Mouse (Mus musculus) hindbrain, embryonic 14.5 days (tissue): ENCODE data around the gene Iqgap1. TPM values are rescaled to one million over a fixed set of nuclear protein-coding genes. Genes with fewer than 3 reads are reported as not detected.
A peak's percentile ranks its signal among the peaks of the same experiment; 100 is the strongest.

Source experiments
- ATAC-seq: fragments of 200-750 bp; cut with Nextera tagmentation; 2 replicates; pipeline ENCODE4 v1.8.0; 2017; ENCODE audit warnings: moderate number of reproducible peaks, mild to moderate bottlenecking, moderate TSS enrichment, moderate library complexity; ENCODE audit not compliant: low FRiP score
- DNase-seq: peaks from one replicate; pipeline ENCODE4 v3.0.0-alpha.2; 2015; ENCODE audit warnings: low spot score
- H3K27ac ChIP-seq: fragments of 300-500 bp; sonication (generic); 2 replicates; pipeline ENCODE4 v1.5.1; 2014; ENCODE audit warnings: mild to moderate bottlenecking, moderate library complexity
- H3K27me3 ChIP-seq: fragments of 300-500 bp; sonication (generic); 2 replicates; pipeline ENCODE4 v1.6.1; 2014; ENCODE audit warnings: mild to moderate bottlenecking, low read length, mixed read lengths; ENCODE audit not compliant: control insufficient read depth, insufficient read depth
- H3K36me3 ChIP-seq: fragments of 300-500 bp; sonication (generic); replicated peaks from 2 replicates; pipeline ENCODE4 v1.6.1; 2014; ENCODE audit not compliant: control insufficient read depth, insufficient read depth
- H3K4me1 ChIP-seq: fragments of 300-500 bp; sonication (generic); replicated peaks from 2 replicates; pipeline ENCODE4 v1.6.1; 2014; ENCODE audit warnings: antibody characterized with exemption, low read length, mixed read lengths; ENCODE audit not compliant: control insufficient read depth, insufficient read depth
- H3K4me2 ChIP-seq: fragments of 300-500 bp; sonication (generic); replicated peaks from 2 replicates; pipeline ENCODE4 v1.6.1; 2014; ENCODE audit warnings: mild to moderate bottlenecking, moderate library complexity
- H3K4me3 ChIP-seq: fragments of 300-500 bp; sonication (generic); replicated peaks from 2 replicates; pipeline ENCODE4 v1.5.1; 2014; ENCODE audit warnings: mild to moderate bottlenecking, low read length
- H3K9ac ChIP-seq: fragments of 300-500 bp; sonication (generic); 2 replicates; pipeline ENCODE4 v1.6.1; 2014
- H3K9me3 ChIP-seq: fragments of 300-500 bp; sonication (generic); 2 replicates; pipeline ENCODE4 v1.6.1; 2016; ENCODE audit warnings: low read length; ENCODE audit not compliant: control insufficient read depth
- WGBS: fragments of 180-500 bp; shearing (Covaris S2); extraction: QIAGEN DNeasy Blood & Tissue Kit; methylation state at CpG from one replicate; pipeline ENCODE4 v1.1.7; 2014; 5-methylcytosine and 5-hydroxymethylcytosine counted together
- polyA plus RNA-seq: library from polyadenylated mRNA; unstranded; fragments of >200 nt; fragmentation: Nextera tagmentation; extraction: Ambion mirVana; gene quantifications from 2 replicates; pipeline ENCODE4 v1.2.1, GENCODE M21; 2014

Iqgap1 gene
- polyA plus RNA-seq, 1 experiment from 2014 or later, result 24.7 TPM

DNA sequence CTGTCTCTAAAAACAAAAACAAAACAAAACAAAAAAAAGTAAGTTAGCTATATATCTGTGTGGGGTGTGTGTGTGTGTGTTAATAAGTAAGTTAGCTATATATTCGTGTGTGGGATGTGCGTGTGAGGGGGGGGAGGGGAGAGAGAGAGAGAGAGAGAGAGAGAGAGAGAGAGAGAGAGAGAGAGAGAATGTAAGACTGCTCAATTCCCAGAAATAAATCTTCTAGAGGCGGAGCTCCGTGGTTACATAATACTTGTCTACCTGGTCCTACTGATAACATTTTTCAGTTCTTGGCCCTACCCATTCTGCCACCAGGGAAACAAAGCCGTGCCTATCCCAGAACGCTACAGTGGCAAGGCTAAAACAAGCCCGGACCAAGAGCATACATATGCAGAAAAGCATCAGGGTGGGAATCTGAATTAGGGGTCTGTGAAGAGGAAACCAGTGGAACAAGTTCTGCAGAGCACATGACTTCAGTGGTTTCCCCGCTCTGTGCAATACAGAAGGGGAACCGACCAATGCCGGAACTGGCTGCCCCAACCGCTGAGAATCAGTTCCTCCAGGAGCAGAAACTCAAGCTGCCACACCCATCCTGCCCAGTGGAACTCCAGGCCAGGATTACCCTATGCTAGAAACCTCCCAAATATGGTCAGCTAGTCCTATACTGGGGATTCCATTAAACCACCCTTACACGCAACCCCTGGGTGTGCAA, 46.7 kb downstream of the Iqgap1 start:
- H3K4me1 ChIP-seq, result no peaks in the 10 kb centered on the region
- H3K27me3 ChIP-seq, result no peaks in the 10 kb centered on the region
- no peak overlapping the region for H3K9ac ChIP-seq
- DNase-seq (no peak), ATAC-seq (no peak)
- H3K27ac ChIP-seq, result no peak overlapping the region
- no peak overlapping the region for H3K4me2 ChIP-seq
- H3K36me3 ChIP-seq, result no peaks in the 10 kb centered on the region
- H3K4me3 ChIP-seq, result no peak overlapping the region
- WGBS, result 85% methylated on average over 12 of the region's 12 CpGs
- H3K9me3 ChIP-seq, result no peaks in the 10 kb centered on the region

DNA sequence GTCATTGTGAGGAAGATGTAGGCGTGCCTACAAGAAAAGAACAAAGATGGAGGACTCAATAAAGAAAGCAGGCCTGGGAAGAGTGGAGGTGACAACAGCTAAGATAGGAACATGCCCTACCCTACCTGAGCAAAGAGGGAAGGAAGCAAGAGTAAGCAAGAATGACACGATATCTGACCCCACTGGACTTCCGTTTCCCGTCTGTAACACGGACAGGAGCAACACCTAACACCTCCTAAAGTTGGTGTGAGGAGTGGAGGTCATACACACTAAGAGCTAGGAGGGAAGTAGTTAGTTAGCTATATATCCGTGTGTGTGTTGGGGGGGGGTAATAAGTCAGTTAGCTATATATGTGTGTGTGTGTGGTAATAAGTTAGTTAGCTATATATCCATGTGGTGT, 47.4 kb downstream of the Iqgap1 start:
- Histone ChIP-seq H3K36me3 (no peaks in the 10 kb centered on the region), H3K9ac (no peak overlapping the region), H3K27me3 (no peaks in the 10 kb centered on the region), H3K4me3 (no peak overlapping the region), H3K4me1 (no peaks in the 10 kb centered on the region), H3K4me2 (no peak overlapping the region), H3K27ac (no peak overlapping the region), H3K9me3 (no peaks in the 10 kb centered on the region)
- 94% methylated on average over 6 of the region's 6 CpGs for WGBS
- no peak for DNase-seq
- no peak for ATAC-seq

DNA sequence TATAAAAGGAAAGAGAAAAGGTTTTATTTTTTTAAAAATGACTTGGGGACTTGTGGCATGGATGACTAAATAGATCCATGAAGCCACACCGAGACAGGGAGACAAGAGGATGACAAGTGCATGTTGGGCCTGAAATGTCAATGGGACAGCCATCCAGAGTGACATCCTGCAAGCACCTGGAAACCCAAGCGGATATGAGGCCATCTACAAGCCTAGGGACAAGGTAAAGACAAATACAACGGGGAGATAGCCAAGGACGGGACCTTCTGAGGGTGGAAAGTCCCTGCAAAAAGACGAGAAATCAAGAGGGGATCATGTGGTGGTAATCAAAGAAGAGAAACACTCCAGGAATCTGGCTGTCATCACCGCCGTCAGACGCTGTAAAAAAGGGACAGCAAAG, 48.6 kb downstream of the Iqgap1 start:
- H3K9me3 ChIP-seq, result no peaks in the 10 kb centered on the region
- H3K27ac ChIP-seq, result no peak overlapping the region
- H3K4me2 ChIP-seq, result no peak overlapping the region
- H3K27me3 ChIP-seq, result no peaks in the 10 kb centered on the region
- H3K4me1 ChIP-seq, result no peaks in the 10 kb centered on the region
- WGBS, result 82% methylated on average over 8 of the region's 8 CpGs
- H3K36me3 ChIP-seq, result no peaks in the 10 kb centered on the region
- H3K4me3 ChIP-seq, result no peak overlapping the region
- H3K9ac ChIP-seq, result no peak overlapping the region
- ATAC-seq, result no peak
- no peak for DNase-seq

DNA sequence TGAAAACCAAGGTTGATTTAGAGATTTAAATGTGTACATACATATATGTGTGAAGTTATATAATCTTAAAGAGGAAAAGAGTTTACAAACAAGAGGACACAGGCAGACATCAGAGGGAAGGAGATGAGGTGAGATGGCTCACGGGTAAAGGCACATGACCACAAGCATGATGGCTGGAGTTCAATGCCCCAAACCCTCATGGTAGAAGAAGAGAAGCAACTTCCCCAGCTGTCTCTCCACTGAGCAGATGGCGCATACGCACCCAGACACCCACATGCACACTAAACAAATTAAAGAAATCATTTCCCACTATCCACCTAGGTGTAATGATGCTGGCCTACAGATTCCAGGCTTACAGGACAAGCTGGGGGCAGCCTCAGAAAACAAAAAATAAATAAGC, 49.7 kb downstream of the Iqgap1 start:
- H3K4me2 ChIP-seq, result no peak overlapping the region
- no peaks in the 10 kb centered on the region for H3K9me3 ChIP-seq
- no peaks in the 10 kb centered on the region for H3K27me3 ChIP-seq
- H3K36me3 ChIP-seq, result no peaks in the 10 kb centered on the region
- no peak overlapping the region for H3K9ac ChIP-seq
- 91% methylated on average over 3 of the region's 3 CpGs for WGBS
- no peak for ATAC-seq
- H3K4me1 ChIP-seq, result no peaks in the 10 kb centered on the region
- DNase-seq, result no peak
- no peak overlapping the region for H3K4me3 ChIP-seq
- no peak overlapping the region for H3K27ac ChIP-seq

DNA sequence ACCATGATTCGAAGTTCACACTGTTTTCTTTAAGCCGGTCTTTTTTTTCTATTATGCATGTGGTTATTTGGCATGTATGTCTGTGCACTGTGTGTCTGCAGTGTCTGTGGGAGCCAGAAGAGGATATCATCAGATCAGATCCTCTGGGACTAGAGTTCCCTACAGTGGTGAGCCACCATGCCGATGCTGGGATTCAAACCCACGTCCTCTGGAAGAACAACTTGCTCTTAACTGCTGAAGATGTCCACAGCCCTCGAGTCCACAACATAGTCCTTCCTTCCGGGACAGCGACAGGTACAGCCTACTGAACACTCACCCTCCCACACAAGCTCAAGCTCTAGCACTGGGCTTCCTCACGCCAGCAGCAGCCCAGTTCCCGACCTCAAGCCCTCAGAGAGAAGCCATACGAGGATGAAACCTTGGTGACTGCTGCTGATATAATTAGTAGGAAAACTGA, 50.3 kb downstream of the Iqgap1 start:
- DNase-seq (no peak), ATAC-seq (no peak)
- Histone ChIP-seq H3K9ac (no peak overlapping the region), H3K4me2 (no peak overlapping the region), H3K27me3 (no peaks in the 10 kb centered on the region), H3K27ac (no peak overlapping the region), H3K36me3 (no peaks in the 10 kb centered on the region), H3K4me3 (no peak overlapping the region), H3K9me3 (no peaks in the 10 kb centered on the region), H3K4me1 (no peaks in the 10 kb centered on the region)
- 87% methylated on average over 10 of the region's 10 CpGs for WGBS

DNA sequence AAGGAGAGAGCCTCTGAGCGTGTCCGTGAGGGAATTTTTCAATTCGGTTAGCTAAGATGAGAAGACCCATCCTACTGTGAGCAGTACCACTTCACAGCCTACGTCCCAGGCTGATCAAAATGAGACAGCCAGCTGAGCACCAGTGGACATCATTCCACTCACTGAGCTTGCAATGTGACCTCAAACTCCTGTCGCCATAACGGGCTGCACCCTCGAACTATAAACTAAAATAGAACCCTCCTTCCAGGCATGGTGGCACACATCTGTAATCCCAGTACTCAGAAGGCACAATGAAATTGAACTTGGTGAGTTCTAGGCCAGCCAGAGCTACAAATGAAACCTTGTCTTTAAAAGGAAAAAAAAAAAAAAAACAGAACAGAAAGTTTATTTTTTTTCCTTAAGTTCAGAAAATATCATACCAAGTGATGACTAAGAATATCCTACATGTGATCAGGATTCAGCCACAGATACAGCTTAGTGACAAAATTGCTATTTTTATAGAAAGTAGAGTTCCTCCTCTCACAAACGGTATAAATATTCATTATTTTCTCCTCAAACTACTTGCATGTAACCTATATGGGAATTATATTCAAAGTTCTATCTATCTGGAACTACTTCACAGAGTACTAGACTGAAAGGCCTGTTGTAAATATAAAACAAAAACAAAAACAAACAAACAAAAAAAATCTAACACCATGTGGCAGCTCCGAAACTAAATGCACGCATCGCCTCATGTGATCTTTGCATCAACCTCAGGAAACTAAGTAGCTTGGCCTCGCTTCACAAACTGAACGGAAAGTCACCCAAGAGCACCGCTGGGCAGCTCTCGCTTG, 50.9 kb downstream of the Iqgap1 start:
- Histone ChIP-seq H3K9ac (no peak overlapping the region), H3K4me2 (no peak overlapping the region), H3K27me3 (no peaks in the 10 kb centered on the region), H3K27ac (no peak overlapping the region), H3K4me3 (no peak overlapping the region), H3K4me1 (no peaks in the 10 kb centered on the region), H3K9me3 (no peaks in the 10 kb centered on the region), H3K36me3 (no peaks in the 10 kb centered on the region)
- WGBS, result 91% methylated on average over 15 of the region's 15 CpGs
- DNase-seq (no peak), ATAC-seq (no peak)

DNA sequence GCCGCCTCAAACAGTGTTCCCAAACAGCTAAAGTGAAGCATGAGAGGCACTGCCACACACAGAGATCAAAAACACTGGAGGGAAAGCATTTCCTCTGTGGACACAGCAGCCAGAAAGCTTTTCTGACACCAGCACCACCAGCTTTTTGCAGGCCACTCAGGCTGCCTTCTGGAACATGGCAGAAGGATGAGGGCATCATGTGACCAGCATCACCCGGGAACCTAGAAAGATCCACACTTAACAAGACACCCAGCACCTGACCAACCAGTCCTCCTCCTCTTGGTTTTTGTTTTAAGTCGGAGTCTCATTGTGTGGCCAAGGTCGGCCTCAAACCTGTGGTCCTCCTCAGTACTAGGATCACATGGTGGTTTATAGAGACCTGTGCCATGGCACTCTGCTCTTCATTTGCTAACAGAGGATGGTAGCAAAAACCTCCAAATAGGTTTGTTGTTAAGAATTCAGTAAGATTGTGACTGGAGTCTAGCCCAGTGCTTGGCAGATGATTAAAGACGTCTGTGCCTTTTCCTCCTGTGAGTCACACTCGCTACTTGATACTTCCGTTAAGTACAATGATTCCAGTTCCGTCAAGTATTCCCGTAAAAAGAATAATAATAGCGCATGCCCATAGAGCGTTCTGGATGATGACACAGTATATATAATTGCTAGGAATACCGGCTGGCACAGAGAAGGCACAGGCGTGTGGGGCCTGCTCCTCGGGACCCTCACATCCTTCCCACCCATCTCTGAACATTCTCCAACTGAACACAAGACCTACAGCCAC, 51.8 kb downstream of the Iqgap1 start:
- Histone ChIP-seq H3K9ac (no peak overlapping the region), H3K4me2 (no peak overlapping the region), H3K9me3 (no peaks in the 10 kb centered on the region), H3K27ac (no peak overlapping the region), H3K27me3 (no peaks in the 10 kb centered on the region), H3K36me3 (no peaks in the 10 kb centered on the region), H3K4me3 (no peak overlapping the region), H3K4me1 (no peaks in the 10 kb centered on the region)
- DNase-seq (no peak), ATAC-seq (no peak)
- 85% methylated on average over 14 of the region's 14 CpGs for WGBS

DNA sequence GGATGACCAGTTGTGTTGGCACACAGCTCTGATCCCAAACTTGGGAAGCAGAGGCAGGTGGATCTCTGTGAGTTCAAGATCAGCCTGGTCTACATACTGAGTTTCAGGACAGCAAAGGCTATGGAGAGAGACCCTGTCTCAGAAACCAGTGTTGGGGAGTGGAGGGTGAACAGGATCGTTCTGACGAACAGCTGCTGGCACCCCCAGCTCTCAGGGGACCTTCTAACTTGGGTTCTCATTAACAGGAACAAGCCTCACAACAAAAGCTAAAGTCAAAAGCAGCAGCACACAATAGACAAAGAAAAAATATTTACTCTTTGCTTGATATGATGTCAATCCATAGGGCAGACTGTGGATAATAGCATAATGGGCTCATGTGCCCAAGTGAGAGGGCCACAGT, 55.3 kb downstream of the Iqgap1 start:
- Histone ChIP-seq H3K9ac (no peak overlapping the region), H3K36me3 (peaks cover 15% of the 10 kb centered on the region; the same call in 1 of the 2 replicates), H3K4me3 (no peak overlapping the region), H3K27me3 (no peaks in the 10 kb centered on the region), H3K9me3 (no peaks in the 10 kb centered on the region), H3K27ac (no peak overlapping the region), H3K4me1 (0 out of 2 replicates have a peak, but pooled peaks cover 3% of the 10 kb centered on the region), H3K4me2 (no peak overlapping the region)
- DNase-seq (no peak), ATAC-seq (no peak)
- WGBS, result 48% methylated on average over 2 of the region's 2 CpGs

DNA sequence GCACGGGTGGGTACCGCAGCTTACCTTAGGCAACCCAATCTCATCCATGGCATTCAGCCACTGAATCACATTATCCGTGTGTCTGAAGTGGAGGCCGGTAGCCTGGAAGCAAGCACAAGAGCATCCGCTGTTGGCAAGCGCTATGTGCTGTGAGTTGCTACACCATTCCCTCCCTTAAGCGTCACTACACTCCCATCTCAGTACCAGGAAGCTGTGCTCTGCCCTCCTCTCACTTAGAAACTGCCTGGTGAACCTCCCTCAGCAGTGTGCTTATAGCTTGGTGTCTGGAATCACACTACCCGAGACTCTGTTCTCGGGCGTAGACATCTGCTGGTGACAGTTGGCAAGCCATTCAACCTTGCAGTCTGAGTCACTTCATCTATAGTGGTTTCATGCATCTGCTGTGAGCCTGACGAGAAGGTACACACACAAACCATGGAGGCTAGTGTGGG, 58.9 kb downstream of the Iqgap1 start:
- peaks cover 16% of the 10 kb centered on the region; the same call in 1 of the 2 replicates for H3K36me3 ChIP-seq
- no peak overlapping the region for H3K4me2 ChIP-seq
- DNase-seq, result no peak
- 0 out of 2 replicates have a peak, but pooled peaks cover 3% of the 10 kb centered on the region for H3K4me1 ChIP-seq
- H3K27ac ChIP-seq, result peak overlapping the region; percentile 34; the same call in 1 of the 2 replicates
- no peaks in the 10 kb centered on the region for H3K9me3 ChIP-seq
- no peaks in the 10 kb centered on the region for H3K27me3 ChIP-seq
- peak; percentile 40; the same call in 1 of the 2 replicates for ATAC-seq
- H3K9ac ChIP-seq, result no peak overlapping the region
- no peak overlapping the region for H3K4me3 ChIP-seq
- WGBS, result 82% methylated on average over 11 of the region's 11 CpGs
